Mouse (Mus musculus): ENCODE results near the gene Cops6. TPM values are rescaled to one million over a fixed set of nuclear protein-coding genes. Genes with fewer than 3 reads are reported as not detected.

The Cops6 gene
- polyA plus RNA-seq, 1 experiment from 2014 or later, result 248 TPM

- no peak for DNase-seq (ENCODE audit: low spot score)
- WGBS, result 4% methylated on average over 1 of the region's 1 CpGs
Measured at GRCm38 (mm10) chr5:138199576-138199975, 38.7 kb downstream of the Cops6 start.

GRCm38 (mm10) chr5:138202086-138202485, 41.2 kb downstream of the Cops6 start:
- H3K27me3 ChIP-seq (ENCODE audit: control insufficient read depth, insufficient read depth, low read length), result no peaks in the 10 kb centered on the region
- H3K9ac ChIP-seq (ENCODE audit: low read length), result no peak overlapping the region
- H3K27ac ChIP-seq (ENCODE audit: low read depth, low read length), result no peak overlapping the region
- no peak for ATAC-seq (replicated peaks; ENCODE audit: low FRiP score)
- no peak for DNase-seq (ENCODE audit: low spot score)
- no peak overlapping the region for H3K4me3 ChIP-seq (ENCODE audit: low read depth, low read length)
- H3K4me1 ChIP-seq (replicated peaks; ENCODE audit: control insufficient read depth, insufficient read depth, low read length), result no peaks in the 10 kb centered on the region
- H3K4me2 ChIP-seq (ENCODE audit: low read depth, low read length, severe bottlenecking), result no peak overlapping the region
- no peaks in the 10 kb centered on the region for H3K36me3 ChIP-seq (ENCODE audit: control insufficient read depth, insufficient read depth, low read length)
- 91% methylated on average over 3 of the region's 3 CpGs for WGBS
- H3K9me3 ChIP-seq (ENCODE audit: control insufficient read depth, low read length), result no peaks in the 10 kb centered on the region; the same call in 1 of the 2 replicates

More at GRCm38 (mm10) chr5:138199576-138199975, 38.7 kb downstream of the Cops6 start:
- Histone ChIP-seq H3K4me3 (ENCODE audit: low read depth, low read length) (no peak overlapping the region), H3K27ac (ENCODE audit: low read depth, low read length) (no peak overlapping the region), H3K27me3 (ENCODE audit: control insufficient read depth, insufficient read depth, low read length) (no peaks in the 10 kb centered on the region), H3K9me3 (ENCODE audit: control insufficient read depth, low read length) (no peaks in the 10 kb centered on the region), H3K9ac (ENCODE audit: low read length) (no peak overlapping the region), H3K4me1 (replicated peaks; ENCODE audit: control insufficient read depth, insufficient read depth, low read length) (no peaks in the 10 kb centered on the region), H3K36me3 (ENCODE audit: control insufficient read depth, insufficient read depth, low read length) (no peaks in the 10 kb centered on the region; the same call in 1 of the 2 replicates), H3K4me2 (ENCODE audit: low read depth, low read length, severe bottlenecking) (no peak overlapping the region)
- no peak for ATAC-seq (replicated peaks; ENCODE audit: low FRiP score)

- no peaks in the 10 kb centered on the region for H3K4me1 ChIP-seq (replicated peaks; ENCODE audit: control insufficient read depth, insufficient read depth, low read length)
- 91% methylated on average over 1 of the region's 1 CpGs for WGBS
- DNase-seq (ENCODE audit: low spot score) (no peak), ATAC-seq (replicated peaks; ENCODE audit: low FRiP score) (no peak)
- no peak overlapping the region for H3K9ac ChIP-seq (ENCODE audit: low read length)
- no peaks in the 10 kb centered on the region; the same call in 1 of the 2 replicates for H3K9me3 ChIP-seq (ENCODE audit: control insufficient read depth, low read length)
- H3K36me3 ChIP-seq (ENCODE audit: control insufficient read depth, insufficient read depth, low read length), result no peaks in the 10 kb centered on the region
- no peaks in the 10 kb centered on the region for H3K27me3 ChIP-seq (ENCODE audit: control insufficient read depth, insufficient read depth, low read length)
- no peak overlapping the region for H3K4me2 ChIP-seq (ENCODE audit: low read depth, low read length, severe bottlenecking)
- H3K27ac ChIP-seq (ENCODE audit: low read depth, low read length), result no peak overlapping the region
- H3K4me3 ChIP-seq (ENCODE audit: low read depth, low read length), result no peak overlapping the region
Measured at GRCm38 (mm10) chr5:138207253-138207652, 46.4 kb downstream of the Cops6 start.

- ATAC-seq (replicated peaks; ENCODE audit: low FRiP score), result no peak
- Histone ChIP-seq H3K4me2 (ENCODE audit: low read depth, low read length, severe bottlenecking) (no peak overlapping the region), H3K9ac (ENCODE audit: low read length) (no peak overlapping the region), H3K4me1 (replicated peaks; ENCODE audit: control insufficient read depth, insufficient read depth, low read length) (no peaks in the 10 kb centered on the region), H3K36me3 (ENCODE audit: control insufficient read depth, insufficient read depth, low read length) (no peaks in the 10 kb centered on the region), H3K27ac (ENCODE audit: low read depth, low read length) (no peak overlapping the region), H3K9me3 (ENCODE audit: control insufficient read depth, low read length) (no peaks in the 10 kb centered on the region; the same call in 1 of the 2 replicates), H3K27me3 (ENCODE audit: control insufficient read depth, insufficient read depth, low read length) (no peaks in the 10 kb centered on the region), H3K4me3 (ENCODE audit: low read depth, low read length) (no peak overlapping the region)
- WGBS, result 87% methylated on average over 4 of the region's 4 CpGs
- DNase-seq (ENCODE audit: low spot score), result no peak
Measured at GRCm38 (mm10) chr5:138207873-138208272, 47.0 kb downstream of the Cops6 start.

MicroRNAs within 50 kb of the gene (microRNA counts, 519-probe panel; counts per million panel counts)
- microRNA mmu-miR-106b (6,478 counts per million, percentile 87 among the panel's probes with 10 or more counts), microRNA mmu-miR-25 (7,299 counts per million, percentile 95 among the panel's probes with 10 or more counts), microRNA mmu-miR-93 (6,665 counts per million, percentile 90 among the panel's probes with 10 or more counts)

Small RNA genes lying within 50 kb of the gene (microRNA-seq; reads per million reads assigned to microRNA genes)
- 19,071 reads per million, percentile 97 among the genes with 10 or more reads in this experiment for gene Mir106b (ENCODE audit: insufficient number of aligned reads)
- 1,250 reads per million, percentile 70 among the genes with 10 or more reads in this experiment for gene Mir25 (ENCODE audit: insufficient number of aligned reads)
- 20,863 reads per million, percentile 98 among the genes with 10 or more reads in this experiment for gene Mir93 (ENCODE audit: insufficient number of aligned reads)

Other genes with a start within 250 kb of the Cops6 start
- not detected in 2 replicates for gene Cyp3a13, start 239.5 kb upstream of the Cops6 start, polyA plus RNA-seq (2014; fragmentation: Nextera tagmentation; extraction: Ambion mirVana)
- gene Gjc3, start 198.0 kb upstream of the Cops6 start, polyA plus RNA-seq (2014; fragmentation: Nextera tagmentation; extraction: Ambion mirVana), result not detected in 2 replicates
- not detected in 2 replicates for gene Azgp1, start 179.6 kb upstream of the Cops6 start, polyA plus RNA-seq (2014; fragmentation: Nextera tagmentation; extraction: Ambion mirVana)
- not detected in 2 replicates for gene Smok3a, start 139.8 kb upstream of the Cops6 start, polyA plus RNA-seq (2014; fragmentation: Nextera tagmentation; extraction: Ambion mirVana)
- not detected in 2 replicates for gene Smok3b, start 139.6 kb upstream of the Cops6 start, polyA plus RNA-seq (2014; fragmentation: Nextera tagmentation; extraction: Ambion mirVana)
- not detected in 2 replicates for gene Smok3c, start 107.9 kb upstream of the Cops6 start, polyA plus RNA-seq (2014; fragmentation: Nextera tagmentation; extraction: Ambion mirVana)
- 34.0 and 34.2 TPM in 2 replicates for gene Zkscan1, start 76.0 kb upstream of the Cops6 start, polyA plus RNA-seq (2014; fragmentation: Nextera tagmentation; extraction: Ambion mirVana)
- 106 and 112 TPM in 2 replicates for gene Zscan21, start 44.2 kb upstream of the Cops6 start, polyA plus RNA-seq (2014; fragmentation: Nextera tagmentation; extraction: Ambion mirVana)
- gene Zfp113, start 5.3 kb upstream of the Cops6 start, polyA plus RNA-seq (2014; fragmentation: Nextera tagmentation; extraction: Ambion mirVana), result 35.2 and 39.9 TPM in 2 replicates
- gene Ap4m1, start 10.9 kb downstream of the Cops6 start, polyA plus RNA-seq (2014; fragmentation: Nextera tagmentation; extraction: Ambion mirVana), result 24.0 and 24.1 TPM in 2 replicates
- gene Mcm7, start 11.4 kb downstream of the Cops6 start, polyA plus RNA-seq (2014; fragmentation: Nextera tagmentation; extraction: Ambion mirVana), result 370 and 373 TPM in 2 replicates
- 150 and 155 TPM in 2 replicates for gene Taf6, start 26.4 kb downstream of the Cops6 start, polyA plus RNA-seq (2014; fragmentation: Nextera tagmentation; extraction: Ambion mirVana)
- gene Cnpy4, start 26.4 kb downstream of the Cops6 start, polyA plus RNA-seq (2014; fragmentation: Nextera tagmentation; extraction: Ambion mirVana), result 49.8 and 56.6 TPM in 2 replicates
- 9.0 and 10.9 TPM in 2 replicates for gene Mblac1, start 33.2 kb downstream of the Cops6 start, polyA plus RNA-seq (2014; fragmentation: Nextera tagmentation; extraction: Ambion mirVana)
- gene Nxpe5, start 64.8 kb downstream of the Cops6 start, polyA plus RNA-seq (2014; fragmentation: Nextera tagmentation; extraction: Ambion mirVana), result not detected in 2 replicates
- gene Lamtor4, start 94.4 kb downstream of the Cops6 start, polyA plus RNA-seq (2014; fragmentation: Nextera tagmentation; extraction: Ambion mirVana), result 38.6 and 39.9 TPM in 2 replicates
- gene BC037034, start 103.0 kb downstream of the Cops6 start, polyA plus RNA-seq (2014; fragmentation: Nextera tagmentation; extraction: Ambion mirVana), result 9.3 and 11.8 TPM in 2 replicates
- gene Gal3st4, start 111.8 kb downstream of the Cops6 start, polyA plus RNA-seq (2014; fragmentation: Nextera tagmentation; extraction: Ambion mirVana), result 1.7 and 4.6 TPM in 2 replicates
- 0.05 and 0.08 TPM in 2 replicates for gene Gm43720, start 118.9 kb downstream of the Cops6 start, polyA plus RNA-seq (2014; fragmentation: Nextera tagmentation; extraction: Ambion mirVana)
- gene Gpc2, start 118.9 kb downstream of the Cops6 start, polyA plus RNA-seq (2014; fragmentation: Nextera tagmentation; extraction: Ambion mirVana), result 14.7 and 17.6 TPM in 2 replicates
- gene Stag3, start 119.2 kb downstream of the Cops6 start, polyA plus RNA-seq (2014; fragmentation: Nextera tagmentation; extraction: Ambion mirVana), result 5.4 and 5.7 TPM in 2 replicates
- not detected in 2 replicates for gene Pvrig, start 180.9 kb downstream of the Cops6 start, polyA plus RNA-seq (2014; fragmentation: Nextera tagmentation; extraction: Ambion mirVana)

Data from forebrain, embryonic 11.5 days (tissue).